Mouse (Mus musculus) MEL (cell line): ENCODE data around the gene H3f3b. TPM values are rescaled to one million over a fixed set of nuclear protein-coding genes. Genes with fewer than 3 reads are reported as not detected.

Experiments
- DNase-seq: peaks from one replicate; pipeline ENCODE4 v3.0.0; 2011; ENCODE audit warnings: low read depth, low spot score
- H3K27ac ChIP-seq: 2 replicates; pipeline ENCODE4 v1.5.1; 2012; ENCODE audit warnings: low read depth, mild to moderate bottlenecking, control low read depth, low read length, moderate library complexity; ENCODE audit not compliant: control insufficient read depth
- H3K27me3 ChIP-seq, 2 experiments: fragments of 150-350 bp in 1 of 2; sonication (generic) in 1 of 2; 2 replicates each; pipeline ENCODE4 v1.6.1; 2012; ENCODE audit warnings: low read length in 2 of 2, mild to moderate bottlenecking in 2 of 2, improper control_type of control experiment in 1 of 2, moderate library complexity in 1 of 2; ENCODE audit not compliant: insufficient read depth in 2 of 2, control insufficient read depth in 1 of 2
- H3K36me3 ChIP-seq, 2 experiments: 2 replicates each; pipeline ENCODE4 v1.6.1; 2012 to 2014; ENCODE audit warnings: low read length in 2 of 2, improper control_type of control experiment in 1 of 2, inconsistent platforms in 1 of 2, mild to moderate bottlenecking in 1 of 2; ENCODE audit not compliant: insufficient read depth in 2 of 2, control insufficient read depth in 1 of 2
- H3K4me1 ChIP-seq, 2 experiments: fragments of 150-350 bp in 1 of 2; sonication (generic) in 1 of 2; 2 replicates each; pipeline ENCODE4 v1.6.1; 2012; ENCODE audit warnings: low read length in 2 of 2, improper control_type of control experiment in 1 of 2, mild to moderate bottlenecking in 1 of 2; ENCODE audit not compliant: insufficient read depth in 2 of 2, control insufficient read depth in 1 of 2
- H3K4me3 ChIP-seq, 2 experiments: fragments of 150-350 bp in 1 of 2; sonication (generic) in 1 of 2; 2 replicates each; pipeline ENCODE4 v1.5.1; 2012; ENCODE audit warnings: low read depth in 2 of 2, low read length in 2 of 2, mild to moderate bottlenecking in 2 of 2, moderate library complexity in 2 of 2, control low read depth in 1 of 2, improper control_type of control experiment in 1 of 2; ENCODE audit not compliant: control insufficient read depth in 1 of 2, insufficient read depth in 1 of 2
- H3K79me2 ChIP-seq: 2 replicates; pipeline ENCODE4 v1.6.1; 2012; ENCODE audit warnings: mild to moderate bottlenecking, low read length, moderate library complexity; ENCODE audit not compliant: control insufficient read depth, poor library complexity, insufficient read depth
- H3K9ac ChIP-seq: 2 replicates; pipeline ENCODE4 v1.6.1; 2012; ENCODE audit warnings: low read depth, mild to moderate bottlenecking, control low read depth, low read length, moderate library complexity; ENCODE audit not compliant: control insufficient read depth, poor library complexity, severe bottlenecking
- H3K9me3 ChIP-seq: fragments of 150-350 bp; sonication (generic); replicated peaks from 2 replicates; pipeline ENCODE4 v1.6.1; 2012; ENCODE audit warnings: mild to moderate bottlenecking, low read length, improper control_type of control experiment, moderate library complexity; ENCODE audit not compliant: insufficient read depth
- CHD1 ChIP-seq: IDR thresholded peaks from 2 replicates; pipeline ENCODE4 v1.6.1; 2012; ENCODE audit warnings: low read depth, mild to moderate bottlenecking, inconsistent platforms, low read length, improper control_type of control experiment
- CHD2 ChIP-seq: IDR thresholded peaks from 2 replicates; pipeline ENCODE4 v1.6.1; 2011; ENCODE audit warnings: low read length, improper control_type of control experiment
- EP300 ChIP-seq, 2 experiments: IDR thresholded peaks; 2 replicates each; pipeline ENCODE4 v1.6.1; 2011; ENCODE audit warnings: improper control_type of control experiment in 2 of 2, low read length in 2 of 2, low read depth in 1 of 2, mild to moderate bottlenecking in 1 of 2
- ETS1 ChIP-seq: IDR thresholded peaks from 2 replicates; pipeline ENCODE4 v1.6.1; 2012; ENCODE audit warnings: low read depth, mild to moderate bottlenecking, inconsistent platforms, low read length, improper control_type of control experiment, moderate library complexity
- GABPA ChIP-seq: IDR thresholded peaks from 2 replicates; pipeline ENCODE4 v1.6.1; 2012; ENCODE audit warnings: low read depth, mild to moderate bottlenecking, inconsistent platforms, low read length, improper control_type of control experiment, moderate library complexity
- GATA1 ChIP-seq: IDR thresholded peaks from 2 replicates; pipeline ENCODE4 v1.6.1; 2011; ENCODE audit warnings: low read depth, low read length, improper control_type of control experiment
- HCFC1 ChIP-seq: IDR thresholded peaks from 2 replicates; pipeline ENCODE4 v1.6.1; 2012; ENCODE audit warnings: low read depth, mild to moderate bottlenecking, inconsistent platforms, low read length, improper control_type of control experiment, moderate library complexity
- JUND ChIP-seq: IDR thresholded peaks from 2 replicates; pipeline ENCODE4 v1.6.1; 2011; ENCODE audit warnings: low read depth, mild to moderate bottlenecking, improper control_type of control experiment, low read length
- KAT2A ChIP-seq: conservative IDR thresholded peaks from 2 replicates; pipeline ENCODE4 v1.6.1; 2012; ENCODE audit warnings: low read depth, low read length, improper control_type of control experiment, inconsistent platforms
- MAFK ChIP-seq: IDR thresholded peaks from 2 replicates; pipeline ENCODE4 v1.6.1; 2011; ENCODE audit warnings: low read depth, mild to moderate bottlenecking, low read length, improper control_type of control experiment, borderline replicate concordance
- MYB ChIP-seq: IDR thresholded peaks from 2 replicates; pipeline ENCODE4 v1.6.1; 2011; ENCODE audit warnings: mild to moderate bottlenecking, low read depth, low read length, improper control_type of control experiment
- NELFE ChIP-seq: IDR thresholded peaks from 2 replicates; pipeline ENCODE4 v1.6.1; 2011; ENCODE audit warnings: low read depth, low read length, improper control_type of control experiment
- POLR2A ChIP-seq, 2 experiments: IDR thresholded peaks; 2 replicates each; pipeline ENCODE4 v1.6.1; 2011 to 2012; ENCODE audit warnings: low read length in 2 of 2, mild to moderate bottlenecking in 2 of 2, control low read depth in 1 of 2, improper control_type of control experiment in 1 of 2, low read depth in 1 of 2, moderate library complexity in 1 of 2; ENCODE audit not compliant: control insufficient read depth in 1 of 2, insufficient read depth in 1 of 2, poor library complexity in 1 of 2
- POLR2AphosphoS2 ChIP-seq: IDR thresholded peaks from 2 replicates; pipeline ENCODE4 v1.6.1; 2011; ENCODE audit warnings: low read length, improper control_type of control experiment
- RCOR1 ChIP-seq: IDR thresholded peaks from 2 replicates; pipeline ENCODE4 v1.6.1; 2012; ENCODE audit warnings: low read depth, mild to moderate bottlenecking, inconsistent platforms, low read length, improper control_type of control experiment
- SIN3A ChIP-seq: IDR thresholded peaks from 2 replicates; pipeline ENCODE4 v1.6.1; 2012; ENCODE audit warnings: low read length, improper control_type of control experiment, inconsistent platforms
- UBTF ChIP-seq: IDR thresholded peaks from 2 replicates; pipeline ENCODE4 v1.6.1; 2012; ENCODE audit warnings: low read depth, mild to moderate bottlenecking, inconsistent platforms, low read length, improper control_type of control experiment, moderate library complexity, borderline replicate concordance; ENCODE audit not compliant: insufficient read depth
- USF2 ChIP-seq, 2 experiments: IDR thresholded peaks; 2 replicates each; pipeline ENCODE4 v1.6.1; 2011 to 2012; ENCODE audit warnings: improper control_type of control experiment in 2 of 2, low read length in 2 of 2, borderline replicate concordance in 1 of 2, inconsistent platforms in 1 of 2, low read depth in 1 of 2, mild to moderate bottlenecking in 1 of 2; ENCODE audit not compliant: insufficient read depth in 1 of 2
- ZC3H11A ChIP-seq: IDR thresholded peaks from 2 replicates; pipeline ENCODE4 v1.6.1; 2012; ENCODE audit warnings: low read depth, mild to moderate bottlenecking, inconsistent platforms, low read length, improper control_type of control experiment
- ZMIZ1 ChIP-seq: IDR thresholded peaks from 2 replicates; pipeline ENCODE4 v1.6.1; 2012; ENCODE audit warnings: low read depth, mild to moderate bottlenecking, inconsistent platforms, low read length, improper control_type of control experiment, moderate library complexity
- ZNF384 ChIP-seq: IDR thresholded peaks from 2 replicates; pipeline ENCODE4 v1.6.1; 2012; ENCODE audit warnings: low read depth, mild to moderate bottlenecking, inconsistent platforms, low read length, improper control_type of control experiment
- polyA plus RNA-seq, 2 experiments: library from polyadenylated mRNA; stranded (reverse) in 1 of 2; unstranded in 1 of 2; fragments of >175 nt in 1 of 2; fragments of >200 nt in 1 of 2; gene quantifications; 2 replicates each; pipeline versions ENCODE4 v1.2.1 to v1.2.4; 2012; ENCODE audit warnings: low replicate concordance in 2 of 2, low read depth in 1 of 2; ENCODE audit not compliant: insufficient read length in 2 of 2, insufficient read depth in 1 of 2, missing spikeins in 1 of 2
- total RNA-seq: library from RNA; depleted of rRNA; stranded (reverse); fragments of 300-350 nt; gene quantifications from 2 replicates; pipeline ENCODE4 v1.2.3, GENCODE M21; 2012

Gene H3f3b
- total and polyA plus RNA-seq, 3 experiments: 96.6 to 767 (median 498) TPM

- TF ChIP-seq POLR2A (IDR thresholded peaks at IDR 0.05; ENCODE audit: control insufficient read depth in 1 of 2, insufficient read depth in 1 of 2, low read depth in 1 of 2, low read length in 2 of 2, poor library complexity in 1 of 2) (no peak), EP300 (IDR thresholded peaks at IDR 0.05; ENCODE audit: low read depth in 1 of 2, low read length in 2 of 2) (peak; percentile 87 to 94), HCFC1 (peak; percentile 67), ZNF384 (no peak), JUND (no peak), POLR2AphosphoS2 (no peak; the same call in 1 of the 2 replicates), SIN3A (peak; percentile 85), GABPA (no peak; the same call in 1 of the 2 replicates), UBTF (no peak), CHD1 (no peak), ZMIZ1 (peak; percentile 49; the same call in 1 of the 2 replicates), KAT2A (no peak), ETS1 (peak; percentile 91), CHD2 (no peak; the same call in 1 of the 2 replicates), GATA1 (peak; percentile 99)
- TF ChIP-seq, all 39 proteins: peak for 19
Observed at GRCm38 (mm10) chr11:116057237-116057881, 29.6 kb upstream of the H3f3b start (continued).

- TF ChIP-seq NELFE (no peak), ZMIZ1 (no peak), MYB (no peak), POLR2A (IDR thresholded peaks at IDR 0.05; ENCODE audit: control insufficient read depth in 1 of 2, insufficient read depth in 1 of 2, low read depth in 1 of 2, low read length in 2 of 2, poor library complexity in 1 of 2) (no peak), HCFC1 (no peak), RCOR1 (no peak), ZC3H11A (no peak), USF2 (IDR thresholded peaks at IDR 0.05; ENCODE audit: borderline replicate concordance in 1 of 2, insufficient read depth in 1 of 2, low read depth in 1 of 2, low read length in 2 of 2) (no peak), MAFK (no peak), EP300 (IDR thresholded peaks at IDR 0.05; ENCODE audit: low read depth in 1 of 2, low read length in 2 of 2) (no peak), GATA1 (no peak)
- no peaks in the 10 kb centered on the region for H3K27me3 ChIP-seq
- no peak overlapping the region for H3K9ac ChIP-seq
- no peaks in the 10 kb centered on the region for H3K79me2 ChIP-seq
- H3K4me3 ChIP-seq: no peak overlapping the region
- DNase-seq: no peak
- H3K4me1 ChIP-seq: peaks cover 21 to 48% of the 10 kb centered on the region in 2 experiments
- H3K9me3 ChIP-seq: no peaks in the 10 kb centered on the region
- no peak overlapping the region for H3K27ac ChIP-seq
- peaks cover 26 to 35% of the 10 kb centered on the region in 2 experiments for H3K36me3 ChIP-seq
Observed at GRCm38 (mm10) chr11:116055873-116056272, 28.1 kb upstream of the H3f3b start.
